Mouse (Mus musculus): ENCODE data around the gene Yipf4.

GRCm38 (mm10) chr17:74529533-74529824 is 40.2 kb downstream of the Yipf4 start:
- no peak for TF ChIP-seq CTCF (IDR thresholded peaks at IDR 0.05; ENCODE audit: low read depth, low read length)
- no peak for TF ChIP-seq POLR2A (IDR thresholded peaks at IDR 0.05; ENCODE audit: insufficient read depth, low read length)
